Mouse (Mus musculus): Measurements from ENCODE around the gene Psmd4. TPM values are rescaled to one million over a fixed set of nuclear protein-coding genes. Genes with fewer than 3 reads are reported as not detected.
"Not testable (repeated sequence)": the region's sequence is repeated elsewhere in the genome, so short reads cannot be mapped to it uniquely, and the experiment has no call there.

The Psmd4 gene
- total and polyA plus RNA-seq, 3 experiments = 258 to 332 (median 284) TPM

GRCm38 (mm10) chr3:95024551-95024950 is 17.9 kb downstream of the Psmd4 start:
- in situ Hi-C loops (cut with MboI; ENCODE audit: low pct_ligation_motif_present, low pct_unique_long_range_greater_than_20kb, low sequenced_read_pairs) = no loop called here
- H3K4me1 ChIP-seq (ENCODE audit: control insufficient read depth in 1 of 2, insufficient read depth in 2 of 2) = peaks cover 0 to 15% of the 10 kb centered on the region in 2 experiments; a peak in 2 of 4 replicates

DNA sequence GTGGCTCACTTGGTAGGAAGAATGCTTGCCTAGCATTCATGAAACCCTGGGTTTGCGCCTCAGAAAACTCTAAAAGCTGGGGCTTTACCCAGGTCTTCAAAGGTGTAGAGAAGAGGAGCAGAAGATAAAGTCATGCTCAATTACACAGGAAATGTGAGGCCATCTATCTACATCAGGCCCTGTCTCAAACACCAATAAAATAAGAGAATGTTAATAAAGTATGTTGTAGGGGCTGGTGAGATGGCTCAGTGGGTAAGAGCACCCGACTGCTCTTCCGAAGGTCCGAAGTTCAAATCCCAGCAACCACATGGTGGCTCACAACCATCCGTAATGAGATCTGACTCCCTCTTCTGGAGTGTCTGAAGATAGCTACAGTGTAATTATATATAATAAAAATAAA is 21.5 kb downstream of the Psmd4 start:
- H3K9me3 ChIP-seq (replicated peaks; ENCODE audit: low read length); dilution Hi-C loops (cut with MboI; ENCODE audit: extremely low pct_ligation_motif_present, extremely low pct_unique_long_range_greater_than_20kb, low sequenced_read_pairs); H3K4me3 ChIP-seq (replicated peaks in 1 of 3; ENCODE audit: low read depth in 2 of 3, low read length in 2 of 3, poor library complexity in 1 of 3); H3K9ac ChIP-seq (ENCODE audit: insufficient read depth, low read depth); H3K27me3 ChIP-seq (replicated peaks); DNase-seq (ENCODE audit: extremely low read depth); H3K27ac ChIP-seq (ENCODE audit: insufficient read depth, low read depth); H3K79me2 ChIP-seq (replicated peaks; ENCODE audit: control insufficient read depth, extremely low read depth, insufficient read depth, poor library complexity, severe bottlenecking); H3K4me1 ChIP-seq (ENCODE audit: control insufficient read depth in 1 of 2, insufficient read depth in 2 of 2); H3K4me2 ChIP-seq (ENCODE audit: insufficient read depth, low read depth, poor library complexity, severe bottlenecking); in situ Hi-C loops (cut with MboI; ENCODE audit: low pct_ligation_motif_present, low pct_unique_long_range_greater_than_20kb, low sequenced_read_pairs): not testable (repeated sequence)
- peaks cover 0 to 13% of the 10 kb centered on the region in 2 experiments for H3K36me3 ChIP-seq (replicated peaks in 1 of 2; ENCODE audit: control insufficient read depth in 1 of 2, insufficient read depth in 1 of 2, low read length in 1 of 2)

More at GRCm38 (mm10) chr3:95024551-95024950, 17.9 kb downstream of the Psmd4 start:
- H3K27ac ChIP-seq (ENCODE audit: insufficient read depth, low read depth) = no peak overlapping the region
- no peak for TF ChIP-seq POLR2AphosphoS2 (IDR thresholded peaks at IDR 0.05; ENCODE audit: low read depth, low read length)
- DNase-seq (ENCODE audit: extremely low read depth) = no peak
- no peaks in the 10 kb centered on the region for H3K9me3 ChIP-seq (replicated peaks; ENCODE audit: low read length)
- peaks cover 4 to 33% of the 10 kb centered on the region in 2 experiments for H3K36me3 ChIP-seq (replicated peaks in 1 of 2; ENCODE audit: control insufficient read depth in 1 of 2, insufficient read depth in 1 of 2, low read length in 1 of 2)
- no peak overlapping the region for H3K4me3 ChIP-seq (replicated peaks in 1 of 3; ENCODE audit: low read depth in 2 of 3, low read length in 2 of 3, poor library complexity in 1 of 3)
- no peaks in the 10 kb centered on the region for H3K79me2 ChIP-seq (replicated peaks; ENCODE audit: control insufficient read depth, extremely low read depth, insufficient read depth, poor library complexity, severe bottlenecking)
- H3K9ac ChIP-seq (ENCODE audit: insufficient read depth, low read depth) = no peak overlapping the region
- dilution Hi-C loops (cut with MboI; ENCODE audit: extremely low pct_ligation_motif_present, extremely low pct_unique_long_range_greater_than_20kb, low sequenced_read_pairs) = no loop called here
- H3K4me2 ChIP-seq (ENCODE audit: insufficient read depth, low read depth, poor library complexity, severe bottlenecking) = no peak overlapping the region
- no peaks in the 10 kb centered on the region for H3K27me3 ChIP-seq (replicated peaks)

DNA sequence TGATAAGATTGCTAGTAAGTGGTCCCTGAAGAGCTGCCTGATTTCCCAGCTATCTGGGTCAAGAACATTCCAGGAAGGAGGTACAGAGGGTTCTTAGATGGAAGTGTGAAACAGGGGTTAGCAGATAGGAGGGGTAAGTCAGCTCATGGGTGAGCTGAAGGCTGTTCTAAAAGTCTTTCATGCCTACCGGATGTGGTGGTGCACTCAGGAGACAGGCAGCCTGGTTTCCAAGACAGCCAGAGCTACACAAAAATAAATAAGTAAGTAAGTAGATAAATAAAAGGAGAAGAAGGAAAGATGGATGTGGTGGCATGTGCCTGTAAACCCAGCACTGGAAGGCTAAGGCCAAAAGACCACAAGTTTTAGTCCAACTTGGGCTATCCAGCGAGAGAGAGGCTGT is 23.7 kb downstream of the Psmd4 start:
- Histone ChIP-seq H3K9ac (ENCODE audit: insufficient read depth, low read depth) (no peak overlapping the region), H3K4me2 (ENCODE audit: insufficient read depth, low read depth, poor library complexity, severe bottlenecking) (no peak overlapping the region), H3K4me3 (replicated peaks in 1 of 3; ENCODE audit: low read depth in 2 of 3, low read length in 2 of 3, poor library complexity in 1 of 3) (no peak overlapping the region), H3K27me3 (replicated peaks) (no peaks in the 10 kb centered on the region), H3K27ac (ENCODE audit: insufficient read depth, low read depth) (no peak overlapping the region), H3K36me3 (replicated peaks in 1 of 2; ENCODE audit: control insufficient read depth in 1 of 2, insufficient read depth in 1 of 2, low read length in 1 of 2) (peaks cover 0 to 8% of the 10 kb centered on the region in 2 experiments), H3K9me3 (replicated peaks; ENCODE audit: low read length) (no peaks in the 10 kb centered on the region), H3K79me2 (replicated peaks; ENCODE audit: control insufficient read depth, extremely low read depth, insufficient read depth, poor library complexity, severe bottlenecking) (peaks cover 5% of the 10 kb centered on the region), H3K4me1 (ENCODE audit: control insufficient read depth in 1 of 2, insufficient read depth in 2 of 2) (peaks cover under 1 to 13% of the 10 kb centered on the region in 2 experiments; a peak in 2 of 4 replicates)
- dilution Hi-C loops (cut with MboI; ENCODE audit: extremely low pct_ligation_motif_present, extremely low pct_unique_long_range_greater_than_20kb, low sequenced_read_pairs) = no loop called here
- no peak for DNase-seq (ENCODE audit: extremely low read depth)
- TF ChIP-seq IRF4 (IDR thresholded peaks at IDR 0.05; ENCODE audit: low read depth, low read length) (no peak), SMC3 (IDR thresholded peaks at IDR 0.05; ENCODE audit: low read depth, low read length) (no peak), ZC3H11A (IDR thresholded peaks at IDR 0.05; ENCODE audit: low read depth, low read length) (no peak), MEF2A (IDR thresholded peaks at IDR 0.05; ENCODE audit: borderline replicate concordance, low read depth, low read length) (no peak), NRF1 (IDR thresholded peaks at IDR 0.05; ENCODE audit: low read depth, low read length) (no peak), EP300 (IDR thresholded peaks at IDR 0.05; ENCODE audit: low read length) (no peak), MYC (IDR thresholded peaks at IDR 0.05; ENCODE audit: low read depth, low read length) (no peak), USF1 (IDR thresholded peaks at IDR 0.05; ENCODE audit: low read depth, low read length) (no peak), ETS1 (conservative IDR thresholded peaks at IDR 0.05; ENCODE audit: low read depth, low read length) (no peak), NELFE (IDR thresholded peaks at IDR 0.05; ENCODE audit: low read depth, low read length) (no peak), ZMIZ1 (IDR thresholded peaks at IDR 0.05; ENCODE audit: low read depth, low read length) (no peak), JUND (conservative IDR thresholded peaks at IDR 0.05; ENCODE audit: low read depth, low read length) (no peak), MAFK (IDR thresholded peaks at IDR 0.05; ENCODE audit: insufficient replicate concordance, low read length) (no peak), USF2 (conservative IDR thresholded peaks at IDR 0.05; ENCODE audit: low read depth, low read length) (no peak), MAX (IDR thresholded peaks at IDR 0.05; ENCODE audit: low read length) (no peak), UBTF (IDR thresholded peaks at IDR 0.05; ENCODE audit: low read depth, low read length) (no peak), MXI1 (IDR thresholded peaks at IDR 0.05; ENCODE audit: low read depth, low read length) (no peak), BHLHE40 (IDR thresholded peaks at IDR 0.05; ENCODE audit: low read depth, low read length) (no peak), ZNF384 (IDR thresholded peaks at IDR 0.05; ENCODE audit: low read depth, low read length) (no peak)
- in situ Hi-C loops (cut with MboI; ENCODE audit: low pct_ligation_motif_present, low pct_unique_long_range_greater_than_20kb, low sequenced_read_pairs) = no loop called here
